Mouse (Mus musculus) thymus, postnatal 14 days (tissue): ENCODE results near the gene Edn1.

Experiments
- DNase-seq: peaks from one replicate; pipeline ENCODE4 v3.0.0; 2021

Gene Edn1

DNA sequence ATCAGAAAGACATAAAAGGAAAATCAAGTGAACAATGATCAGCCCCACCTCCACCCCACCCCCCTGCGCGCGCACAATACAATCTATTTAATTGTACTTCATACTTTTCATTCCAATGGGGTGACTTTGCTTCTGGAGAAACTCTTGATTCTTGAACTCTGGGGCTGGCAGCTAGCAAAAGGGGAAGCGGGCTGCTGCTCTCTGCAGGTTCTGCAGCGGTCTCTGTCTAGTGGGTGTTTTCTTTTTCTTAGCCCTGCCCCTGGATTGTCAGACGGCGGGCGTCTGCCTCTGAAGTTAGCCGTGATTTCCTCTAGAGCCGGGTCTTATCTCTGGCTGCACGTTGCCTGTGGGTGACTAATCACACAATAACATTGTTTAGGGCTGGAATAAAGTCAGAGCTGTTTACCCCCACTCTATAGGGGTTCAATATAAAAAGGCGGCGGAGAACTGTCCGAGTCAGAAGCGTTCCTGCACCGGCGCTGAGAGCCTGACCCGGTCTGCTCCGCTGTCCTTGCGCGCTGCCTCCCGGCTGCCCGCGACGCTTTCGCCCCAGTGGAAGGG is at the start of gene Edn1:
TSS of gene Edn1 (plus strand) at position 316 of the 561 bp plus-strand sequence.
- DNase-seq: no peak

DNA sequence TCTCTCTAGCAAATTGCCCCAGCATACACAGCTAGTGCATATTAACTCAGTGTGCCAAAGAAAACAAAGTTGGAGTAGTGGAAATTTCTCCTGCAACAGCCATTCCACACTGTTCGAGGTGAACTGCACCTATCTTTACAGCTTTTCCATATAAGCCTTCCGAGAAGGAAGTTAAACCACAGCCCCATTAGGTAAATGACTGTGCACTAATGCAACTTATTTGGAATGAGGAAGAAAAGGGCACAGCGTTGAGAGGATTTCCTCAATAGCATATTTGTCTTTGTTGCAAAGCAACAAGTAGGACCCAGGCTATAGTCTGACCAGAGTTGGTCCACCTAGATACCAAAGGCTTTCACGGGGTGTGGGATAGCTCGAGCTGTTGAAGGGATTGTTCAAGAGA is 47.5 kb upstream of the Edn1 start:
- DNase-seq: no peak

DNA sequence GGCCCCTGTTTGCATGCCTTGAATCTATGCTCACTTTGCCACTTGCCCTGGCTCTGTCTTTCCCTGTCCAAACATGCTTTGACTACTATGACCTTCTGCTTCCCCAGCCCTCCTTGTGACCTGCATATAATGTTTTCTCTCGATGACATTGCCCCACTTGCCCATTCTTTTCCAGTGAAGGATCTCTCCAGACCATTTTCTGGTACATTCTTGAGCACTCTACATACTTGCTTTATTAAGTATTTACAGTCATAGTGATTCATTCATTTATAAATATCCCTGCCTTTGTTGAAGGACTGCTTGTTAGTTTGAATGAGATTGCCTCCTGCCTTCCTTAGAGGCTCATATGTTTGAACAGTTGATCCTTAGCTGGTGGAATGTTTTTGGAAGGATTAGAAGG is 46.2 kb upstream of the Edn1 start:
- no peak for DNase-seq

DNA sequence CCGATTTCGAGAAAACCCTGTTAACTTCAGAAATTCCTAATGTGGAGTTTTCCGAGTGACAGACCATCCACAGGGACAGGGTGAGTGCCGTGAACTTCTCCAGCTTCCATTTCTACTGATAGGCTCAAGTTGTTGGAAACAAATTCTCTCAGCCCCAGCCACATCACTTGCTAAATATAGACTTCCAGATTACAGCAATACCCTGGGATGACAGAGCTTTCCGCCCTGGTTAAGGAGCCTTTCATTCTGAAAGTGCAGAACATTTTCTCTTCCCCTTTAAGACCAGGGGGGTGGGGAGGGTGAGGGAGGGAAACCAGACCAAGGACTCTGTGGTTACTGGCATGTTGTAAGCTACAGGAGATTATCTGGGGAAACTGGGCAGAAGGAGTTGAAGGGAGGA is 42.9 kb upstream of the Edn1 start:
- DNase-seq: no peak

DNA sequence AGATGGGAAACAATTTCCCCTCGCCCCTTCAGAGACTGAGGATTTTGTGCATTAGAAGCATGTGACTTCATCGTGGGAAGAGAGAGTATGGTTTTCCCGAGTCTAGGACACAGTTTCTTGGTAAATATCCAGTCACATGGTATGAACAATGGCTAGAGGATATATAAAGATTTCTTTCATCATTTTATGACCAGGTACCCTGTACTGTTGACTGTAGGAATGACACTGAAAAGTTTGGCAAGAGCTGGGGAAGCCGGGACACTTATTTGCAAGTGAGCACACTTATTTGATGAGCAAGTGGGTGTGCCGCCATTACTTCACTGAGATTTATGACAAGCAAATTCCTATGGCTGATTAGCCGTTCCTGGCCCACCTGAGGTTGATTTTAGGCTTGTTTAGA is 40.6 kb upstream of the Edn1 start:
- no peak for DNase-seq

DNA sequence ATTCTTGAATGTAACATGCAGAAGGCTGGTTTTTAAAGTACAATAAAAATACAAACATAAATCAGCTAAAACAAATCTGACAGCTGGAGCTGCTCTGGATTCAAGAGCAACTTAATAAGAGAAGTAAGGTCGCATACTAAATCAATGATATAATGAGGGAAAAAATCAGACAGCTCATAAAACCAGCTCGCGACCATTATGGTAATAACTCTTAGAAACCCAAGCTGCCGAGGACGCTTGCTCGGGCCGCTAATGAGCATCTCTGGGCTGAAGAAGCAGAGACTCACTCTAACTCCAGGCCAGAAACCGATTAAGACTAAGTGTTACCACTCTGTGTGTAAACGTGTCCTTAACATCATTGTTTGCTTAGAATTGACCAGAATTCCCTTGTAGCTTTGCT is 31.2 kb upstream of the Edn1 start:
- no peak for DNase-seq

DNA sequence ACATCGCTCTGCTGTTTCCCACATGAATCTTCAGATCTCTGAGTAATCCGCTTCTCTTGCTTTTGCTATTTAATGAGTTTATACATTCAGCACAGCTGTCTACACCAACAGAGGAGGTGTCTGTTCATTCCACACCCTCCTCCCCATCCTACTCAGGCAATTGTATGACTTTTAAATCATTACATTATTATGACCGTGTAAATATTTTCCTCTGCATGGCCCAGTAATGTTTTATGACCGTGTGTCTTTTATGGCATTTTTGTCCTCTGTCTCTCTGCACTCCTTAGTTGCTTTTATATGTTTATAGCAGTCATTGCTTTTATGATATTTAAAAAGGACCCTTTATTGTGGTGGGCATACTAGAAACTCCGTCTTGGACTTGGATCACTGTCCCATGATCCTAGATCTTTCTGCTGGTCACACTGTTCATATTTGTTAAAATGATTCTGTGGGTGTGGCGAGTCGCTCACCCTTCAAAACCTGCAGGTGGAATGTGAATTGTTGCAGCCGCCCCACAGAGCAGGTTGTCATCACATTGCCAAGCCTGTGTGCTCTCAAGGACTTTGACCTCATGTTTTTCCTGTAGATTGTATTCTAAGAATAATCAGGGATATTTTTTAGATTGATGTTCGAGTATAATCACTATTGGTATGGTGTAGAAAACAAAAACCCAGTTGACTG is 24.4 kb upstream of the Edn1 start:
- DNase-seq: no peak

DNA sequence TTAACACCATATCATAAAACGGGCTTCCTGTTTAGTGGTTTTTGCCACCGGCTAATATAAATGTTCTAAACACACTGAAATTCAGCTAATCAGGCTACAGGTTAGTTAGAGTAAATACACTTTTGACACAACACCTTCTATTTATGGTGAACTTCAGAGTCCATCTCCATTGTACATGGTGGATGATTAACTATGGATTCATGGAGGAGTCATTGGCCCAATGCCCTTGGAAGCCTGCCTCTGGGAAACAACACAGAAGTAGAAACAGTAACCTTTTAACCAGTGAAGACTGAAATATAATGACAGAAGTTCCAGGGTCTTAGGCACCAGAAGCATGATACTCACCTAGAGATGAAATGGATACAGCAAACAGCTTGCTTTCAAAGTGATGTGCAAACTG is 23.5 kb upstream of the Edn1 start:
- no peak for DNase-seq

DNA sequence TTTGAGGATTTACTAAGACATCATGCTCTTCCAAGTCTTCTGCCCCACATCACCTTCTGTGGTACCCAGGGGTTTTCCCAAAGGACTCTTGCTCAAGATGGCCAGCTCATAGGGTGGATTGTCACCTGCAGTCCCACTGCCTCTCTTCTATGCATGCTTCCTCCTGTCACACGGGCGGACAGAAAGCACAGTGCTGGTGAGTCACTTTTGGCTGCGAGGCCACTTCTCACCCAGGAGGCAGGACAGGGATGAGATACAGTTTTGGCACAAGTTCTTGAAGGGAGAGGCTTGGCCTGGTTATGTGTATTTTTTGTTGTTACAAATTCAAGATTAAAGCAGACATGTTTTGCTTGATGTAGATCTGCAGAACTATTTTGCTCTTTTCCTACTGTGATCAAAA is 15.4 kb upstream of the Edn1 start:
- DNase-seq: no peak

DNA sequence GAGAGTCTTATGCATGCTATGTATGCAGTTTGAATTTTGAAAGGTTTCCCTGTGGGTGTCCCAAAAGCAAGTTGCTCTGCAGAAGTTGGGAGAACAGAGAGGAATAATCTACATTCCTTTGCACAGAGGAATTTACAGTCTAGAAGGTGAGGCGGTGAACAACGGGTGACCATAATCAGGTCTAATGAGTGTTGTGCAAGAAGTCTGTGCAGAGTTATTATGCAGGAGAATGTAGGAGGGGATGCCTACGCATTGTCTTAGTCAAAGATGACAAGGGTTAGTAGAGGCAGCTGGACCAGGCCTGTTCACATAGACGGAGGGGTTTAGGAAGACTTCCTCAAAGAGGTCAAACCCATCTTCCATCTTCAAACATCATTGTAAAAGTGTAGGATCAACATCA is 14.5 kb upstream of the Edn1 start:
- DNase-seq: no peak

DNA sequence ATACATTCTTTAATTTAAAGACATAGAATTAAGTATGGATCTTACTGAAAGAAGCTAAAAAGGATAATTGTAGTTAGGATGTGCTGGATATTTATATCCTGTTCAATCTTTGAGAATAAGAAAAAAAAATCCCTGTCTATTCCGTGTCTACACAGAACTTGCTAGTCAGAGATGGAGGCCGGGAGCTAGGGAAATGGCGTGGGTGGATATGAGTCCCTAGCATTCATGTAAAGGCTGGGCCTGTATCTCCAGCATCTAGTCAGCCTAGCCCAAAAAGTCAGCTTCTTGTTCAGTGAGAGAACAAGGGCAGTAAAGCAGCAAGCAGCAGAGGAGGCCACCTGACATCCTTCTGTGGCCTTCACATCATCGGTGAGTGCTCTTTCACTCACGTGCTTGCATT is 8.7 kb upstream of the Edn1 start:
- no peak for DNase-seq

DNA sequence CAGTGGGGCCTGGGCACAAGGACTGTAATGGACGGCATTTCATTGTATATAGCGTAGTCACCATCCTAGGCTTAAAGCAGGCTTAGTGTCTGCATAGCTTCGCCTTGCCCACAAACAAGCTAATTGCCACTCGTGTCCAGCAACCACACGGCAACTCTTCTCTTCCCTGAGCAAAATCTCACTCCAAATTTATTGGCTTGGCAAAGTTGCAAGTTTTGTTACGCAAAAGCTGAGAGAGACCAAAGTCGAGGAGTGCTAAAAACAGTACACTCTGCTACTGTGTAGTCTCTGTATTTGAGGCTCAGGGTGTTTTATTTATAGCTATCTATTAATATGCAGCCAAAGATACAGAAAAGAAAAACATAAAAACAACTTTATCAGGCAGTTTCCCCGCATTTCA is 3.0 kb upstream of the Edn1 start:
- no peak for DNase-seq

DNA sequence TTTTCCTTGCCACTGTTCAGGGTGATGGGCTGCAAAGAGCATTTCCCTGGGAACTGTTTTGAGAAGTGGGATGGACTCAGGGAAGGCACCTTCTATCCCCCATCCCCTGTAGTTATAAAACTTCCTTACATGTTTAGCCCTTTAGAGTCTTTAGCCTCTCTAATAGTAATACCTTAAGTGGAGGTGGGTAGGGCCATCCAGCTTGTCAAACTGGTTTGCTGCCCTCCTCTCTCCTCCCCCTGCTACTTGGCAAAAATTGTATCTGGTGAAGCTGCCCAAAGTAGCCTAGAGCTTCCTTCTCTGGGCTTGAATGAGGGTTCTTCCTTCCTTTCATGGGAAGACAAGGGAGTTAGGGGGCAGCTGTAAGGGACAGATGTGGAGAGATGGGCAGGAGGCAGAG is 2.5 kb upstream of the Edn1 start:
- DNase-seq: no peak

DNA sequence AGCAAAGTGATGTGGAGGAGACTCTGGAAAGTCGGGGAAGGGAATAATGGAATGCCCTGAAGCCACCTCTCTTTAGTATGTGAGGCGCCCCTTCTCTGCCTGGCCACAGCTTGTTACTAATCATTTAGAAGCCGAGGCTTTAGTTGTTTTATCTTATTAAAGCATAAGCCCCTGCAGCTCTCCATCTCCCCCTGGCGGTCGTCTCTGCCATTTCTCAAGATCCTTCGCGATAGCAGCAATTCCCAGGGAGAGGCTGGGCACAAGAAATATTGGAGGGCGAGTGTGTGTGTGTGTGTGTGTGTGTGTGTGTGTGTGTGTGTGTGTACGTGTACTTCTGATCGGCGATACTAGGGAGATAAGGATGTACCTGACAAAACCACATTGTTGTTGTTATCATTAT is 709 bp upstream of the Edn1 start:
- DNase-seq: peak; percentile 72

DNA sequence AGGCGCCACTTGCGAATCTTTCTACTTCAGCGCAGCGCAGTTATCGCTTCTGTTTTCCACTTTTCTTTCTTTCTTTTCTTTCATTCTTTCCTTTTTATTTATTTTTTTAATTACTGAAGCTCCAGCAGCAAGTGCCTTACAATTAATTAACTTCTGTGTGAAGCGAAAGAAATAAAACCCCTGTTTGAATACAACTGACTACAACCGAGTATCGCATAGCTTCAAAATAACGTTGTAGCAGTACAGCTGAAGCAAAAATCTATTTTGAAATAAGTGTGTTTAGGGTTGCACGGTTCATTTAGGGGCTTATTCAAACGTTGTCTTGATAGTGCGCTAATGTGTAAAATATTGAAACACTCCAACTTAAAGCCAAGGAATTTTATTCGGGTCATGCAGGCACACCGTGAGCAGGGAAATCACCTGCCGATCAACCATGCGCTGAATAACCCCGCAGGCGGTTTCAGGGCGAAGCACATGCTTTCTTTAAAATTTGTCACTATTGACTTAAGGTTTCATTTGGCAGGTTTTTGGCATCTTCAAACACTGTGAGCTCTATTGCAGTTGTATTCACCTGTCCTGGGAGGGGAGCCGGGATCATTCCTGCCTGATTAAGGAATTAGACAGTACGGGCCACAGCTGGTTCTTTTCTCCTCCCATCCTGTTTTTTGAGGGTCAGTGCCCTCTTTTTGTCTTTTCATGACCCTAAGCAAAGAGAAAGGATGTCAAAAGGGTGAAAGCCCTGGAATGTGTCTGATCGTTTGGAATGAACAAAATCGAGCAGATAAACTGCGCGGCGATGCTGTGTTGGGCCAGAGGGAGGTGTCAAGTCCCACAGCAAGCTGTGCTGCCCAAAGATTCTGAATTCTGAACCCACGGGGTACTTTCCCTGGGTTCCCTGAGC is 935 bp downstream of the Edn1 start:
- DNase-seq: no peak

DNA sequence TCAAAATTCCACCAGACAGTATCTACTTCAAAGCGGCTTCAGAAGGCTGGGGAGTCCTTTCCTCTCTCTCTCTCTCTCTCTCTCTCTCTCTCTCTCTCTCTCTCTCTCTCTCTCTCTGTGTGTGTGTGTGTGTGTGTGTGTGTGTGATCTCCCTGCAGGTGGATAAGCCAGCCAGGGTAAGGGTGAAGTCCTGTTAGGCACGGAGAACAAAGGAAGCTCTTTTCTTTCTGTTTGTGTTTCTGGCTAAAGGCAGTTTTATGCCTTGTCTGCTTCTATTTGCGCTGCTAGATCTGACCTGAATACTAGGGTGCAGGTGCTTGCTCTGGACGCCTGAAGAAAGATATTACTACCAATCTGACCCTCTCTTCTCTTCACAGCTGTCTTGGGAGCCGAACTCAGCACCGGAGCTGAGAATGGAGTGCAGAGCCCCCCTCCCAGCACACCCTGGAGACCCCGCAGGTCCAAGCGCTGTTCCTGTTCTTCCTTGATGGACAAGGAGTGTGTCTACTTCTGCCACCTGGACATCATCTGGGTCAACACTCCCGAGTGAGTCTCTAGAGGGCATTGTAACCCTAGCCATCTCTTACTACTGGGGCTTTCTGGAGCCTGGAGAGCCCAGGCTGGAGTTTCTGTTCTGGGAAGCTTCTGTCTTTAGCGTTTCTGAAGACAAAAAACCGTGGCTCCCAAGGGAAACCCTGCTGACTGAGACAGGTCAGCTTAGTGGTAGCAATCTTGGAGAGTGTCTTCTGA is 2.1 kb downstream of the Edn1 start:
- DNase-seq: no peak

DNA sequence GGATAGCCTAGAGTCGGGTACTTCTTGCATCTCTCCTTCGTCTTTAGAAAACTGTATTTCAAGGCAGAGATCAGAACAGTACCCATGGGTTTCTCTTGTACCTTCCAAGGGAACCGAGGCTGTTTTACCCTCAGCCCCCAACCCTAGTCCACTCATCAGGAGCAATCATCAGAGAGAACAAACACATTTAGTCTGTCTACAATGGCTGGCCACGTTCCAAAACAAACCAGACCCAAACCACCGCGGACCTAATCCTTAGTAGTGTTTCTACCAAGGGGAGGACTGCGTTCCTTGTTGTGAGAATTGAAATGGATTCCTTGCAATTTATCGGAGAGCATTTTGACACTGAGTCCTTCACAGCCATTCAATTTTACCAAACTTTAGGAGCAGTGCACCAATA is 2.9 kb downstream of the Edn1 start:
- DNase-seq: no peak

DNA sequence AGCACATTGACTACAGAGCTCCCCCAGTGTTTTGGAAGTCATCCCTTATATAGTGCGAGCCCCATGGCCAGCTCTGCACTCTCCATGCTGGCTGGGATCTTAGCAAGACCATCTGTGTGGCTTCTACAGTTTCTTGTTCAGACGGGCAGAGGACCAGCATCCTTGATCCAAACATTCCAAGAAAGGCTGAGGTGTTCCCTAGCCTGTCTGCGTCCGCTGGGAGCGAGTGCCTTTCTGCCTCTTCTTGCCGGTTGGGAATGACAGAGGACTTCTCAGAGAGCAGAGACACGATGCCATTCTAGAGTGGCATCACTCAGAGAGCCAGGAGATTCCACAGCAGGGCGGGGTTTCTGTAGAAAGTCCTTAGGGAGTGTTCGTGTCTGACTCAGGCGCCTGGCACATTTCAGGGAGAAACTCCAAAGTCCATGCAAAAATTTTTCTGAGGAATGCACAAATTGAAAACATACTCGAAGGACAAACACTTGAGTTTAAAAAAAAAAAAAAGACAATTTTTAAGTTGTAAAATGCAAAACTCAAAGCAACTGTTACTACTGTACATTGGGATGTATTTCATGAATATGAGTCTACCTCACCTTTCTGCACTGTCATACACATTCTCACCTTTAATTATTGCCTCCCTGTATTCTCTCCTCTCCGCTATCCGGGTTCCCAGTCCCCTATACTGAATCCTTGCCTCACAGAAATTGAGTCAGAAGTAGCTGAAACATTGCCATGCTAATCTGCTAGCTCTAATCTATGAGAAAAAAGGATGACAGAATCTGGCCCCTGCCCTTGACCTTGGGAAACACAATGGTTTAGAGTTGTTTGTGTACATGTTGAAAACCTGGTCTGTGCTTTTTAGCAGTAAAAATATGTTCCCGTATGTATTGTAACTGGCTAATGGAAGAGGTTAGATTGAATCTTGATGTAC is 5.9 kb downstream of the Edn1 start:
- no peak for DNase-seq

DNA sequence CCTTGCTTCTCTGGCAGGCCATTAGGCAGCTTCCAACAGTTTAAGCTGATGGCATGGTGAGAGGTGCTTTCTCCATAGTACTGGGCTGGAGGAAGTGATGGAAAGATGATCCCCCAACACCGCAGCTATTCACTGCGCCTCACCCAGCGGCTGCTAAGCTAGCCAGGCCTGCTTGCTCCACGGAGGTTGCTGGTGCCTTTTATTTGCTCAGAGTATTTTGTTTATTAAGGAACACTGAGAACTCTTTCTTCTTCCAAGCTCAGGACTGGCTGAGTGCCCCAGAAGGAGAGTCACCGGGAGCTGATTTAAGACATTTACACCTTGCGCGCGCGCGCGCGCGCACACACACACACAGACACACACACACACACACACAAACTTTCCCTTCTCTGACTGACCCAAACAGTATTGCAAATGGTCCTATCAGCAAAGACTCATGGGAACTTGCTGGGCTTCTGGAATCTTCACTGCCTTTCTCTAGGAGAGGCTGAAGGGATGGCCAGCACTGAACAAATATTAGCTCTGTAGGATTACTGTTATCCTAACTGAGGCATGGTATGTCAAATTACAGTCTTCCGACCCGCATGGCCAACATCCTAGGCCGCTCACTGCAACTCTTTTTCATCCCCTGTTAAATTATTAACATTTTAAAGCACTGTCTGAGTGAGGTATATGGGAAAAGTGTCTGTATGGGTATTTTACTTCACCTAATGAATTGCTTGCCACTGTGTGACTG is 7.3 kb downstream of the Edn1 start:
- no peak for DNase-seq

DNA sequence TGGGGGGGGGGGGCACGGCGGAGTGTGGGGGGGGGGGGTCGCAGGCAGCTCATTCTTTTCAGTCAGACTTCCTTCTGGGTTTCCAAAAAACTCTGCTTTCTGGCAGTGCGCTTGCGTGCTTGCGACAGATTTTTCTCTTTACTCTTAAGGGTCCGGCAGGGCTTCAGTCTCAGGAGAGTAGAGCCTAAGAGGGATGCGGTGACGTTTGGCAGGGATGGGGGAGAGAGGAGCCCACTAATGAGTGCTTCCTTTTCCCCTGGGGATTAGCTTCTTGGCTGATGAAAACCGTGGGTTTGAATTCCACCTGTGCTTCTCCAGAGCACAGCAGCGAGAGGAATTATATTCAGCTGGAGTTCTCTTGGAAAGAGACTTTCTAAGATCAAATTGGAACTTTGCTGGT is 8.5 kb downstream of the Edn1 start:
- no peak for DNase-seq

DNA sequence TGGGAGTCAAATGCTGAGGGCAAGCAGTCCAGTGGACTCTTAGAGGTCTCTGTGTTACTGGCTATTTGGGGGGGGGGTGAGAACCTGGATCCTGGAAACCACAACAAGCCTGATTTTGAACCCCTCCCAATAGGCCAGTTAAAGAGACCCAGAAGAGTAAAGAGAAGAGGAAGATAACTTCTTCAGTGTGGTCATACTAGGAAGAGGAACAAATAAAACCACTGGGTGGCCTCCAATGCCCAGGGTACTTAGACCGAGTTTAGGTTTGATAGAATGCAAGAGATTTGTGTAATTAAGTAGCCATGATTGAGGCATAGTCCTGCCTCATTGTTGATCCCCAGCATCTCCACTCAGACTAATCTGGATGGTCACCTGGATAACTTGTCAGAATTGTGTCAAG is 14.4 kb downstream of the Edn1 start:
- no peak for DNase-seq

DNA sequence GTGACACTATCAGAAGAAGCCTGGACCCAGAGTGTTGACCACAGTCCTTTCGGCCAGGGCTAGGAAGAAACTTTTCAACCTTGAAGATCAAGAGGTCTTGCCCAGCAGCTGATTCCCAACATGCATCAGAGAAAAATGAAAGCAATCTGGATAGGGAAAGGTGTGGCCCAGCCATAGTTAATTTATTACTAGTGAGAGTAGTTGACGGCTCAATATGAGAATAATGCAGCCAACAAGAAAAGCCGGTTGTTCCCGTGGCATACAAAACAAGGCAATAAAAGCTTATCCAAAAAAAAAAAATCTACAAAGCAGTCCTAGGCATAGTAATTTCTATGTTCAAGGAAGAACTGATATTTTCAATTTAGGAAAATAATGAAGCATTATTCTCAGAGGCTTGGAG is 16.5 kb downstream of the Edn1 start:
- no peak for DNase-seq
